Mouse (Mus musculus): ENCODE results near the gene Eva1b. TPM values are rescaled to one million over a fixed set of nuclear protein-coding genes. Genes with fewer than 3 reads are reported as not detected.

Eva1b gene
- polyA plus RNA-seq, 1 experiment = 68.8 TPM

- Histone ChIP-seq H3K36me3 (ENCODE audit: control insufficient read depth, insufficient read depth, low read length) (no peaks in the 10 kb centered on the region), H3K4me3 (ENCODE audit: insufficient read depth, low read depth, low read length) (peak overlapping the region; percentile 86), H3K27ac (ENCODE audit: insufficient read depth, low read depth, low read length) (peak overlapping the region; percentile 87), H3K4me1 (ENCODE audit: control insufficient read depth, insufficient read depth, low read length) (peaks cover 46% of the 10 kb centered on the region), H3K27me3 (replicated peaks; ENCODE audit: control insufficient read depth, insufficient read depth, low read length) (no peaks in the 10 kb centered on the region)
- DNase-seq = peak; percentile 95
- WGBS = under 1% methylated on average over 34 of the region's 34 CpGs
- TF ChIP-seq POLR2A (IDR thresholded peaks at IDR 0.05; ENCODE audit: low read depth, low read length) (peak; percentile 53), CTCF (conservative IDR thresholded peaks at IDR 0.05; ENCODE audit: insufficient read depth, insufficient read length, low read depth, low read length) (no peak)
Observed at GRCm38 (mm10) chr4:126104261-126105075, 43.1 kb upstream of the Eva1b start.

GRCm38 (mm10) chr4:126105131-126105783 lies 42.3 kb upstream of the Eva1b start:
- peak; percentile 28 for DNase-seq
- H3K36me3 ChIP-seq (ENCODE audit: control insufficient read depth, insufficient read depth, low read length) = no peaks in the 10 kb centered on the region
- no peaks in the 10 kb centered on the region for H3K27me3 ChIP-seq (replicated peaks; ENCODE audit: control insufficient read depth, insufficient read depth, low read length)
- peaks cover 54% of the 10 kb centered on the region for H3K4me1 ChIP-seq (ENCODE audit: control insufficient read depth, insufficient read depth, low read length)
- TF ChIP-seq CTCF (conservative IDR thresholded peaks at IDR 0.05; ENCODE audit: insufficient read depth, insufficient read length, low read depth, low read length) (no peak), POLR2A (IDR thresholded peaks at IDR 0.05; ENCODE audit: low read depth, low read length) (no peak)
- WGBS = 38% methylated on average over 7 of the region's 7 CpGs
- H3K4me3 ChIP-seq (ENCODE audit: insufficient read depth, low read depth, low read length) = peak overlapping the region; percentile 20
- H3K27ac ChIP-seq (ENCODE audit: insufficient read depth, low read depth, low read length) = 0 out of 2 replicates have a peak overlapping the region, but pooled peaks have one; percentile 7

- DNase-seq = peak; percentile 97
- no peak for TF ChIP-seq CTCF (conservative IDR thresholded peaks at IDR 0.05; ENCODE audit: insufficient read depth, insufficient read length, low read depth, low read length)
- TF ChIP-seq POLR2A (IDR thresholded peaks at IDR 0.05; ENCODE audit: low read depth, low read length) = no peak
- WGBS = 33% methylated on average over 8 of the region's 8 CpGs
- H3K4me3 ChIP-seq (ENCODE audit: insufficient read depth, low read depth, low read length) = peak overlapping the region; percentile 24; the same call in 1 of the 2 replicates
- peak overlapping the region; percentile 78 for H3K27ac ChIP-seq (ENCODE audit: insufficient read depth, low read depth, low read length)
- no peaks in the 10 kb centered on the region for H3K27me3 ChIP-seq (replicated peaks; ENCODE audit: control insufficient read depth, insufficient read depth, low read length)
- H3K36me3 ChIP-seq (ENCODE audit: control insufficient read depth, insufficient read depth, low read length) = no peaks in the 10 kb centered on the region
- H3K4me1 ChIP-seq (ENCODE audit: control insufficient read depth, insufficient read depth, low read length) = peaks cover 61% of the 10 kb centered on the region
Observed at GRCm38 (mm10) chr4:126108061-126108740, 39.3 kb upstream of the Eva1b start.

GRCm38 (mm10) chr4:126109613-126110373 lies 37.8 kb upstream of the Eva1b start:
- TF ChIP-seq POLR2A (IDR thresholded peaks at IDR 0.05; ENCODE audit: low read depth, low read length) (no peak), CTCF (conservative IDR thresholded peaks at IDR 0.05; ENCODE audit: insufficient read depth, insufficient read length, low read depth, low read length) (no peak)
- no peaks in the 10 kb centered on the region for H3K27me3 ChIP-seq (replicated peaks; ENCODE audit: control insufficient read depth, insufficient read depth, low read length)
- DNase-seq = peak; percentile 60
- H3K4me3 ChIP-seq (ENCODE audit: insufficient read depth, low read depth, low read length) = no peak overlapping the region
- 42% methylated on average over 10 of the region's 10 CpGs for WGBS
- H3K4me1 ChIP-seq (ENCODE audit: control insufficient read depth, insufficient read depth, low read length) = peaks cover 76% of the 10 kb centered on the region
- peak overlapping the region; percentile 97 for H3K27ac ChIP-seq (ENCODE audit: insufficient read depth, low read depth, low read length)
- H3K36me3 ChIP-seq (ENCODE audit: control insufficient read depth, insufficient read depth, low read length) = no peaks in the 10 kb centered on the region

GRCm38 (mm10) chr4:126110374-126111152 lies 37.0 kb upstream of the Eva1b start:
- no peak overlapping the region; the same call in 1 of the 2 replicates for H3K4me3 ChIP-seq (ENCODE audit: insufficient read depth, low read depth, low read length)
- DNase-seq = peak; percentile 92
- 9% methylated on average over 12 of the region's 12 CpGs for WGBS

GRCm38 (mm10) chr4:126111153-126111549 lies 36.4 kb upstream of the Eva1b start:
- DNase-seq = no peak
- WGBS = 16% methylated on average over 7 of the region's 7 CpGs
- Histone ChIP-seq H3K4me1 (ENCODE audit: control insufficient read depth, insufficient read depth, low read length) (peaks cover 79% of the 10 kb centered on the region), H3K27ac (ENCODE audit: insufficient read depth, low read depth, low read length) (peak overlapping the region; percentile 97), H3K27me3 (replicated peaks; ENCODE audit: control insufficient read depth, insufficient read depth, low read length) (no peaks in the 10 kb centered on the region), H3K4me3 (ENCODE audit: insufficient read depth, low read depth, low read length) (no peak overlapping the region; the same call in 1 of the 2 replicates), H3K36me3 (ENCODE audit: control insufficient read depth, insufficient read depth, low read length) (no peaks in the 10 kb centered on the region)
- no peak for TF ChIP-seq POLR2A (IDR thresholded peaks at IDR 0.05; ENCODE audit: low read depth, low read length)
- no peak for TF ChIP-seq CTCF (conservative IDR thresholded peaks at IDR 0.05; ENCODE audit: insufficient read depth, insufficient read length, low read depth, low read length)

More at GRCm38 (mm10) chr4:126110374-126111152, 37.0 kb upstream of the Eva1b start:
- TF ChIP-seq POLR2A (IDR thresholded peaks at IDR 0.05; ENCODE audit: low read depth, low read length) (peak; percentile 67), CTCF (conservative IDR thresholded peaks at IDR 0.05; ENCODE audit: insufficient read depth, insufficient read length, low read depth, low read length) (0 out of 2 replicates have a peak, but pooled peaks have one; percentile 14)
- no peaks in the 10 kb centered on the region for H3K27me3 ChIP-seq (replicated peaks; ENCODE audit: control insufficient read depth, insufficient read depth, low read length)
- H3K4me1 ChIP-seq (ENCODE audit: control insufficient read depth, insufficient read depth, low read length) = peaks cover 79% of the 10 kb centered on the region
- H3K27ac ChIP-seq (ENCODE audit: insufficient read depth, low read depth, low read length) = peak overlapping the region; percentile 97
- no peaks in the 10 kb centered on the region for H3K36me3 ChIP-seq (ENCODE audit: control insufficient read depth, insufficient read depth, low read length)
